Mouse (Mus musculus) MEL (cell line): ENCODE measurements around the gene Cyb5b. TPM values are rescaled to one million over a fixed set of nuclear protein-coding genes. Genes with fewer than 3 reads are reported as not detected.

Experiments used
- DNase-seq: peaks from one replicate; pipeline ENCODE4 v3.0.0; 2011; ENCODE audit warnings: low read depth, low spot score
- H3K27ac ChIP-seq: 2 replicates; pipeline ENCODE4 v1.5.1; 2012; ENCODE audit warnings: low read depth, mild to moderate bottlenecking, control low read depth, low read length, moderate library complexity; ENCODE audit not compliant: control insufficient read depth
- H3K27me3 ChIP-seq, 2 experiments: fragments of 150-350 bp in 1 of 2; sonication (generic) in 1 of 2; 2 replicates each; pipeline ENCODE4 v1.6.1; 2012; ENCODE audit warnings: low read length in 2 of 2, mild to moderate bottlenecking in 2 of 2, improper control_type of control experiment in 1 of 2, moderate library complexity in 1 of 2; ENCODE audit not compliant: insufficient read depth in 2 of 2, control insufficient read depth in 1 of 2
- H3K36me3 ChIP-seq, 2 experiments: 2 replicates each; pipeline ENCODE4 v1.6.1; 2012 to 2014; ENCODE audit warnings: low read length in 2 of 2, improper control_type of control experiment in 1 of 2, inconsistent platforms in 1 of 2, mild to moderate bottlenecking in 1 of 2; ENCODE audit not compliant: insufficient read depth in 2 of 2, control insufficient read depth in 1 of 2
- H3K4me1 ChIP-seq, 2 experiments: fragments of 150-350 bp in 1 of 2; sonication (generic) in 1 of 2; 2 replicates each; pipeline ENCODE4 v1.6.1; 2012; ENCODE audit warnings: low read length in 2 of 2, improper control_type of control experiment in 1 of 2, mild to moderate bottlenecking in 1 of 2; ENCODE audit not compliant: insufficient read depth in 2 of 2, control insufficient read depth in 1 of 2
- H3K4me3 ChIP-seq, 2 experiments: fragments of 150-350 bp in 1 of 2; sonication (generic) in 1 of 2; 2 replicates each; pipeline ENCODE4 v1.5.1; 2012; ENCODE audit warnings: low read depth in 2 of 2, low read length in 2 of 2, mild to moderate bottlenecking in 2 of 2, moderate library complexity in 2 of 2, control low read depth in 1 of 2, improper control_type of control experiment in 1 of 2; ENCODE audit not compliant: control insufficient read depth in 1 of 2, insufficient read depth in 1 of 2
- H3K79me2 ChIP-seq: 2 replicates; pipeline ENCODE4 v1.6.1; 2012; ENCODE audit warnings: mild to moderate bottlenecking, low read length, moderate library complexity; ENCODE audit not compliant: control insufficient read depth, poor library complexity, insufficient read depth
- H3K9ac ChIP-seq: 2 replicates; pipeline ENCODE4 v1.6.1; 2012; ENCODE audit warnings: low read depth, mild to moderate bottlenecking, control low read depth, low read length, moderate library complexity; ENCODE audit not compliant: control insufficient read depth, poor library complexity, severe bottlenecking
- H3K9me3 ChIP-seq: fragments of 150-350 bp; sonication (generic); replicated peaks from 2 replicates; pipeline ENCODE4 v1.6.1; 2012; ENCODE audit warnings: mild to moderate bottlenecking, low read length, improper control_type of control experiment, moderate library complexity; ENCODE audit not compliant: insufficient read depth
- EP300 ChIP-seq, 2 experiments: IDR thresholded peaks; 2 replicates each; pipeline ENCODE4 v1.6.1; 2011; ENCODE audit warnings: improper control_type of control experiment in 2 of 2, low read length in 2 of 2, low read depth in 1 of 2, mild to moderate bottlenecking in 1 of 2
- ETS1 ChIP-seq: IDR thresholded peaks from 2 replicates; pipeline ENCODE4 v1.6.1; 2012; ENCODE audit warnings: low read depth, mild to moderate bottlenecking, inconsistent platforms, low read length, improper control_type of control experiment, moderate library complexity
- GABPA ChIP-seq: IDR thresholded peaks from 2 replicates; pipeline ENCODE4 v1.6.1; 2012; ENCODE audit warnings: low read depth, mild to moderate bottlenecking, inconsistent platforms, low read length, improper control_type of control experiment, moderate library complexity
- HCFC1 ChIP-seq: IDR thresholded peaks from 2 replicates; pipeline ENCODE4 v1.6.1; 2012; ENCODE audit warnings: low read depth, mild to moderate bottlenecking, inconsistent platforms, low read length, improper control_type of control experiment, moderate library complexity
- KAT2A ChIP-seq: conservative IDR thresholded peaks from 2 replicates; pipeline ENCODE4 v1.6.1; 2012; ENCODE audit warnings: low read depth, low read length, improper control_type of control experiment, inconsistent platforms
- MAZ ChIP-seq: IDR thresholded peaks from 2 replicates; pipeline ENCODE4 v1.6.1; 2012; ENCODE audit warnings: low read depth, mild to moderate bottlenecking, inconsistent platforms, low read length, improper control_type of control experiment
- MEF2A ChIP-seq: IDR thresholded peaks from 2 replicates; pipeline ENCODE4 v1.6.1; 2014; ENCODE audit warnings: low read depth, mild to moderate bottlenecking, inconsistent platforms, low read length, improper control_type of control experiment; ENCODE audit not compliant: poor library complexity, insufficient replicate concordance, severe bottlenecking; ENCODE audit errors: extremely low read depth
- MXI1 ChIP-seq: IDR thresholded peaks from 2 replicates; pipeline ENCODE4 v1.6.1; 2011; ENCODE audit warnings: mild to moderate bottlenecking, low read depth, low read length, improper control_type of control experiment
- MYB ChIP-seq: IDR thresholded peaks from 2 replicates; pipeline ENCODE4 v1.6.1; 2011; ENCODE audit warnings: mild to moderate bottlenecking, low read depth, low read length, improper control_type of control experiment
- MYC ChIP-seq: IDR thresholded peaks from 2 replicates; pipeline ENCODE4 v1.6.1; 2011; ENCODE audit warnings: low read depth, mild to moderate bottlenecking, low read length, improper control_type of control experiment, moderate library complexity
- NRF1 ChIP-seq: IDR thresholded peaks from 2 replicates; pipeline ENCODE4 v1.6.1; 2014; ENCODE audit warnings: low read depth, mild to moderate bottlenecking, inconsistent platforms, low read length, improper control_type of control experiment, moderate library complexity; ENCODE audit not compliant: poor library complexity, insufficient read depth, severe bottlenecking
- POLR2A ChIP-seq, 2 experiments: IDR thresholded peaks; 2 replicates each; pipeline ENCODE4 v1.6.1; 2011 to 2012; ENCODE audit warnings: low read length in 2 of 2, mild to moderate bottlenecking in 2 of 2, control low read depth in 1 of 2, improper control_type of control experiment in 1 of 2, low read depth in 1 of 2, moderate library complexity in 1 of 2; ENCODE audit not compliant: control insufficient read depth in 1 of 2, insufficient read depth in 1 of 2, poor library complexity in 1 of 2
- POLR2AphosphoS2 ChIP-seq: IDR thresholded peaks from 2 replicates; pipeline ENCODE4 v1.6.1; 2011; ENCODE audit warnings: low read length, improper control_type of control experiment
- RCOR1 ChIP-seq: IDR thresholded peaks from 2 replicates; pipeline ENCODE4 v1.6.1; 2012; ENCODE audit warnings: low read depth, mild to moderate bottlenecking, inconsistent platforms, low read length, improper control_type of control experiment
- SMC3 ChIP-seq: IDR thresholded peaks from 2 replicates; pipeline ENCODE4 v1.6.1; 2011; ENCODE audit warnings: low read depth, low read length, improper control_type of control experiment
- USF2 ChIP-seq, 2 experiments: IDR thresholded peaks; 2 replicates each; pipeline ENCODE4 v1.6.1; 2011 to 2012; ENCODE audit warnings: improper control_type of control experiment in 2 of 2, low read length in 2 of 2, borderline replicate concordance in 1 of 2, inconsistent platforms in 1 of 2, low read depth in 1 of 2, mild to moderate bottlenecking in 1 of 2; ENCODE audit not compliant: insufficient read depth in 1 of 2
- ZC3H11A ChIP-seq: IDR thresholded peaks from 2 replicates; pipeline ENCODE4 v1.6.1; 2012; ENCODE audit warnings: low read depth, mild to moderate bottlenecking, inconsistent platforms, low read length, improper control_type of control experiment
- ZKSCAN1 ChIP-seq: IDR thresholded peaks from 2 replicates; pipeline ENCODE4 v1.6.1; 2012; ENCODE audit warnings: low read depth, mild to moderate bottlenecking, inconsistent platforms, low read length, improper control_type of control experiment, moderate library complexity
- ZNF384 ChIP-seq: IDR thresholded peaks from 2 replicates; pipeline ENCODE4 v1.6.1; 2012; ENCODE audit warnings: low read depth, mild to moderate bottlenecking, inconsistent platforms, low read length, improper control_type of control experiment
- polyA plus RNA-seq, 2 experiments: library from polyadenylated mRNA; stranded (reverse) in 1 of 2; unstranded in 1 of 2; fragments of >175 nt in 1 of 2; fragments of >200 nt in 1 of 2; gene quantifications; 2 replicates each; pipeline versions ENCODE4 v1.2.1 to v1.2.4; 2012; ENCODE audit warnings: low replicate concordance in 2 of 2, low read depth in 1 of 2; ENCODE audit not compliant: insufficient read length in 2 of 2, insufficient read depth in 1 of 2, missing spikeins in 1 of 2
- total RNA-seq: library from RNA; depleted of rRNA; stranded (reverse); fragments of 300-350 nt; gene quantifications from 2 replicates; pipeline ENCODE4 v1.2.3, GENCODE M21; 2012

Cyb5b gene
- total and polyA plus RNA-seq, 3 experiments: 67.9 to 79.1 (median 69.4) TPM

DNA sequence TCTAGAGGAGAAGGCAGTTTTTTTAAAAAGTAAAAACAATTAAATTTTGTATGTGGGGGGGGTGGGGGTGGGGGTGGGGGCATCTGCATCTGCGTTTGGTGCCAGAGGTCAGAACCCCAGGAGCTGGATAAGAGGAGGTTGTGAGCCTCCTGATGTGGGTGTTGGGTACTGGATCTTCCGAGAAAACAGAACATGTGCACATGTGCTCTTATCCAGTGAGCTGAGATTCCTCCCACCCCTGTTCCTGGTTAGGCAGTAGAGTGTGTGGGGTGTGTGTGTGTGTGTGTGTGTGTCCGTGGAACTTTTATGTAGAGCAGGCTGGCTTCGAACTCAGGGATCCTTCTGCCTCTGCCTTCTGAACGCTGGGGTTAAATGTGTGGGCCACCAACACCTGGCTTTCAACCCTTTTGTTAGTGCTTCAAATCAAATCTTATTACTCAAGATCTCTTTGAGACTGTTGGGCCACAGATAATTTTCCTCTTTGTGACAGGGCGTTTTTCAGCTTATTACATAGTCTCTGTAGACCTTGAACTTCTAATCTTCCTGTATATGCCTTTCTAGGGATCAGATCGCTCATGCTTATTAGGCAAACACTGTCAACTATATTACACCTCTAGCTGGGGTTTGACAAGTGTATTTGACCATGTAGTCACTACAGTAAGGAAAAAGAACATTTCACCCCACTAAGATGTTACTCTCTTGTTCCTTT lies 926 bp downstream of the Cyb5b start (continued):
- TF ChIP-seq ETS1: no peak
- TF ChIP-seq USF2 (IDR thresholded peaks at IDR 0.05; ENCODE audit: borderline replicate concordance in 1 of 2, insufficient read depth in 1 of 2, low read depth in 1 of 2, low read length in 2 of 2): no peak
- TF ChIP-seq MAZ: no peak
- no peak for TF ChIP-seq MEF2A
- TF ChIP-seq MYC: 0 out of 2 replicates have a peak, but pooled peaks have one; percentile 51
- TF ChIP-seq MYB: no peak
- TF ChIP-seq ZNF384: no peak

DNA sequence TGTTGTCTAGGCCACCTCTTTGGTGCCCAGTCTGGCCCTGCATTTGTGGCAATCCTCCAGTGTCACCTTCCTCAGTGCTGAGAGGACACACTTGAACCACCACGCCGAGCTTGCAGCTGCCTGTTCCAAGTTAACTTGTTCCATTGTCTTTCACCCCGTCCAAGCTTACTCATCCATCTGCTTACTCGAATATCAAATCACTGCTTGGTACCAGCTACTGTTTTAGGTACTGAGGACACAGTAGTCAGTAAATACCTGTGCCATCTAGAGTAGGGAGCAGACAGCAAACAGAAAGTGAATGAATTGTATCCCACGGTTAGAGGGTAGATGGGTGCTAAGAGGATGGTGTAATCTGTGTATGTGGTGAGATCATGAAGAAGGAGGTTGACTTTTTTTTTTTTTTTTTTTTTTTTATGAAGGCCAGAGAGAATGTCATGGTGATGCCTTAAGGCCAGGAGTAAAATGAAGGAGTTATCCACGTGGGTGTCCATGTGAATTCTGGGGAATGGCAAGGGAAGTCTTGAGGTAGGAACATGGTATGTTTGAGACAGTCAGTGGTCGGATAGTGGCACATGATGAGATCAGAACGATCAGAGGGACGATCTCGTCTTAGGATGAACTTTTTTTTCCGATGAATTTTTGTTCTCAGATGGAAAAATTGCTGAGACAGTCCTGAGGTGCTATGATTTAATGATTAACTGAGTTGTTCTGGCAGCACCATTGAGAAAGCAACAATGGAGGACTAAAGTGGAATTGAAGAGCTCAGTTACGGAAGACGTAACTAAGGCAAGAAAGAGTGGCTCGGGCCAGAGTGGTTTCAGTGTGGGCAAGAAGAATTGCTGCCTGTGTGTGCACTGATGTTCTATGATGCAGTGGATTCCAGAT lies 3.1 kb downstream of the Cyb5b start:
- H3K79me2 ChIP-seq: peaks cover 24% of the 10 kb centered on the region
- TF ChIP-seq ZNF384 (0 out of 2 replicates have a peak, but pooled peaks have one; percentile 39), RCOR1 (no peak)
- no peaks in the 10 kb centered on the region for H3K9me3 ChIP-seq
- no peak overlapping the region for H3K9ac ChIP-seq
- H3K27me3 ChIP-seq: no peaks in the 10 kb centered on the region
- peaks cover 11 to 33% of the 10 kb centered on the region in 2 experiments; a peak in 3 of 4 replicates for H3K36me3 ChIP-seq
- peak; percentile 9 for DNase-seq
- no peak overlapping the region for H3K4me3 ChIP-seq
- peaks cover 6 to 23% of the 10 kb centered on the region in 2 experiments for H3K4me1 ChIP-seq
- no peak overlapping the region for H3K27ac ChIP-seq

DNA sequence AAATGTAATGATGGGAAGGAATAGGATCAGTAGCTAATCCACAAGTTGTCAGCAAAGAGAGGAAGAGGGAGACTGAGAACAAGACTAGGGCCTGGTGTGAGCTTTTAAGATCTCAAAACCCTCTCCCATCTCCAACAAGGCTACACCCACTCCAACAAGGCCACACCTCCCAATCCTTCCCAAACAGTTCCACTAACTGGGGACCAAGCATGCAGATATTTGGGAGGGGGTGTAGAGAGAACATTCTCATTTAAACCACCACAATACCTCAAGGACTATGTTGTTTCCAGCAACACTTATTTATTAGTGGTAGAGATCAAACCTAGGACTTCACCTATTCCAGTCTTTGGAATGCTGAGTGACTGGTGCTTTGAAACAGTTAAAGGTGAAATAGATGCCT lies 6.4 kb downstream of the Cyb5b start:
- Histone ChIP-seq H3K9ac (no peak overlapping the region), H3K4me3 (no peak overlapping the region), H3K79me2 (peaks cover 16% of the 10 kb centered on the region), H3K27me3 (no peaks in the 10 kb centered on the region), H3K4me1 (peaks cover 6 to 13% of the 10 kb centered on the region in 2 experiments), H3K27ac (no peak overlapping the region), H3K9me3 (no peaks in the 10 kb centered on the region), H3K36me3 (peaks cover 14 to 26% of the 10 kb centered on the region in 2 experiments)
- no peak for TF ChIP-seq HCFC1
- TF ChIP-seq KAT2A: no peak
- TF ChIP-seq GABPA: no peak
- TF ChIP-seq SMC3: no peak
- TF ChIP-seq ETS1: no peak
- TF ChIP-seq NRF1: no peak
- no peak for TF ChIP-seq ZNF384
- TF ChIP-seq RCOR1: no peak
- TF ChIP-seq ZKSCAN1: no peak
- TF ChIP-seq POLR2AphosphoS2: no peak
- TF ChIP-seq MEF2A: no peak
- TF ChIP-seq MXI1: no peak
- no peak for TF ChIP-seq POLR2A (IDR thresholded peaks at IDR 0.05; ENCODE audit: control insufficient read depth in 1 of 2, insufficient read depth in 1 of 2, low read depth in 1 of 2, low read length in 2 of 2, poor library complexity in 1 of 2)
- TF ChIP-seq EP300 (IDR thresholded peaks at IDR 0.05; ENCODE audit: low read depth in 1 of 2, low read length in 2 of 2): no peak
- TF ChIP-seq ZC3H11A: no peak
- TF ChIP-seq MAZ: no peak
- TF ChIP-seq MYB: no peak
- DNase-seq: no peak
